Mouse (Mus musculus): ENCODE measurements around the gene Pros1.

The Pros1 gene

GRCm38 (mm10) chr16:62861455-62861854 is 7.3 kb downstream of the Pros1 start:
- no peak for DNase-seq (ENCODE audit: low read depth)

GRCm38 (mm10) chr16:62872688-62873117 is 18.6 kb downstream of the Pros1 start:
- no peak for DNase-seq (ENCODE audit: low read depth)

- no peak for DNase-seq (ENCODE audit: low read depth)
Measured at GRCm38 (mm10) chr16:62873180-62873579, 19.1 kb downstream of the Pros1 start.

- DNase-seq (ENCODE audit: low read depth) = peak; percentile 49
Measured at GRCm38 (mm10) chr16:62874065-62874464, 20.0 kb downstream of the Pros1 start.

GRCm38 (mm10) chr16:62895824-62896223 is 41.7 kb downstream of the Pros1 start:
- no peak for DNase-seq (ENCODE audit: low read depth)

- no peak for DNase-seq (ENCODE audit: low read depth)
Measured at GRCm38 (mm10) chr16:62911364-62911763, 57.3 kb downstream of the Pros1 start.

- DNase-seq (ENCODE audit: low read depth) = no peak
Measured at GRCm38 (mm10) chr16:62912246-62912645, 58.1 kb downstream of the Pros1 start.

- no peak for DNase-seq (ENCODE audit: low read depth)
Measured at GRCm38 (mm10) chr16:62915530-62915929, 61.4 kb downstream of the Pros1 start.

GRCm38 (mm10) chr16:62922245-62922644 is 68.1 kb downstream of the Pros1 start:
- no peak for DNase-seq (ENCODE audit: low read depth)

GRCm38 (mm10) chr16:62931341-62931740 is 77.2 kb downstream of the Pros1 start:
- DNase-seq (ENCODE audit: low read depth) = no peak

GRCm38 (mm10) chr16:62936316-62936715 is 82.2 kb downstream of the Pros1 start:
- DNase-seq (ENCODE audit: low read depth) = no peak

- DNase-seq (ENCODE audit: low read depth) = peak; percentile 42
Measured at GRCm38 (mm10) chr16:62940388-62941003, 86.4 kb downstream of the Pros1 start.

- no peak for DNase-seq (ENCODE audit: low read depth)
Measured at GRCm38 (mm10) chr16:62941763-62942162, 87.7 kb downstream of the Pros1 start.

GRCm38 (mm10) chr16:62942418-62943410 is 88.6 kb downstream of the Pros1 start:
- no peak for DNase-seq (ENCODE audit: low read depth)

- no peak for DNase-seq (ENCODE audit: low read depth)
Measured at GRCm38 (mm10) chr16:62958485-62958884, 104.4 kb downstream of the Pros1 start.

- no peak for DNase-seq (ENCODE audit: low read depth)
Measured at GRCm38 (mm10) chr16:62964361-62964763, 110.3 kb downstream of the Pros1 start.

- DNase-seq (ENCODE audit: low read depth) = no peak
Measured at GRCm38 (mm10) chr16:62971673-62972332, 117.7 kb downstream of the Pros1 start.

- DNase-seq (ENCODE audit: low read depth) = no peak
Measured at GRCm38 (mm10) chr16:62974926-62975325, 120.8 kb downstream of the Pros1 start.
